Mouse (Mus musculus) midbrain, embryonic 10.5 days (tissue): ENCODE data around the gene Dlk1. TPM values are rescaled to one million over a fixed set of nuclear protein-coding genes. Genes with fewer than 3 reads are reported as not detected.

Source experiments
- DNase-seq: peaks from one replicate; pipeline ENCODE4 v3.0.0-alpha.2; 2017; ENCODE audit warnings: low spot score
- H3K27ac ChIP-seq: fragments of 300-500 bp; sonication (generic); replicated peaks from 2 replicates; pipeline ENCODE4 v1.5.1; 2016; ENCODE audit warnings: mild to moderate bottlenecking
- H3K27me3 ChIP-seq: fragments of 300-500 bp; sonication (generic); 2 replicates; pipeline ENCODE4 v1.6.1; 2016; ENCODE audit warnings: low read depth, mild to moderate bottlenecking; ENCODE audit not compliant: poor library complexity, severe bottlenecking
- H3K36me3 ChIP-seq: fragments of 300-500 bp; sonication (generic); 2 replicates; pipeline ENCODE4 v1.6.1; 2016; ENCODE audit warnings: mild to moderate bottlenecking, moderate library complexity
- H3K4me1 ChIP-seq: fragments of 300-500 bp; sonication (generic); 2 replicates; pipeline ENCODE4 v1.6.1; 2016
- H3K4me3 ChIP-seq: fragments of 300-500 bp; sonication (generic); 2 replicates; pipeline ENCODE4 v1.5.1; 2016; ENCODE audit warnings: mild to moderate bottlenecking, moderate library complexity
- H3K9me3 ChIP-seq: fragments of 300-500 bp; sonication (generic); replicated peaks from 2 replicates; pipeline ENCODE4 v1.6.1; 2016; ENCODE audit warnings: mild to moderate bottlenecking
- WGBS: fragments of 180-500 bp; shearing (Covaris S2); methylation state at CpG from one replicate; pipeline ENCODE4 v1.1.7; 2016; 5-methylcytosine and 5-hydroxymethylcytosine counted together
- polyA plus RNA-seq: library from polyadenylated mRNA; unstranded; fragments of >200 nt; fragmentation: Nextera tagmentation; extraction: Ambion mirVana; gene quantifications from 2 replicates; pipeline ENCODE4 v1.2.1, GENCODE M21; 2016

Dlk1 gene
- polyA plus RNA-seq, 1 experiment from 2014 or later: 107 TPM

GRCm38 (mm10) chr12:109500992-109501391, 48.4 kb downstream of the Dlk1 start:
- Histone ChIP-seq H3K27ac (no peak overlapping the region), H3K4me3 (no peak overlapping the region), H3K36me3 (no peaks in the 10 kb centered on the region), H3K9me3 (no peaks in the 10 kb centered on the region), H3K27me3 (peaks cover 28% of the 10 kb centered on the region), H3K4me1 (peaks cover 39% of the 10 kb centered on the region)
- 70% methylated on average over 4 of the region's 4 CpGs for WGBS
- no peak for DNase-seq

- Histone ChIP-seq H3K4me1 (peaks cover 32% of the 10 kb centered on the region), H3K27me3 (peaks cover 34% of the 10 kb centered on the region), H3K4me3 (no peak overlapping the region), H3K9me3 (no peaks in the 10 kb centered on the region), H3K27ac (no peak overlapping the region), H3K36me3 (no peaks in the 10 kb centered on the region)
- no peak for DNase-seq
- WGBS: 91% methylated on average over 6 of the region's 6 CpGs
Measured at GRCm38 (mm10) chr12:109502360-109503040, 49.9 kb downstream of the Dlk1 start.

- Histone ChIP-seq H3K36me3 (no peaks in the 10 kb centered on the region), H3K9me3 (no peaks in the 10 kb centered on the region), H3K4me3 (no peak overlapping the region), H3K27me3 (peaks cover 79% of the 10 kb centered on the region), H3K27ac (peak overlapping the region; percentile 78; the same call in 1 of the 2 replicates), H3K4me1 (peaks cover 71% of the 10 kb centered on the region)
- 86% methylated on average over 11 of the region's 11 CpGs for WGBS
- DNase-seq: no peak
Measured at GRCm38 (mm10) chr12:109507693-109508092, 55.1 kb downstream of the Dlk1 start.

- H3K9me3 ChIP-seq: no peaks in the 10 kb centered on the region
Measured at GRCm38 (mm10) chr12:109508495-109509454, 56.2 kb downstream of the Dlk1 start.

GRCm38 (mm10) chr12:109509531-109510137, 57.0 kb downstream of the Dlk1 start:
- peak overlapping the region; percentile 78 for H3K27ac ChIP-seq
- DNase-seq: peak; percentile 39
- 19% methylated on average over 9 of the region's 9 CpGs for WGBS
- 0 out of 2 replicates have a peak overlapping the region, but pooled peaks have one; percentile 16 for H3K4me3 ChIP-seq
- no peaks in the 10 kb centered on the region for H3K36me3 ChIP-seq
- H3K4me1 ChIP-seq: peaks cover 75% of the 10 kb centered on the region
- peaks cover 81% of the 10 kb centered on the region for H3K27me3 ChIP-seq
- no peaks in the 10 kb centered on the region for H3K9me3 ChIP-seq

More at GRCm38 (mm10) chr12:109508495-109509454, 56.2 kb downstream of the Dlk1 start:
- WGBS: 29% methylated on average over 20 of the region's 20 CpGs
- DNase-seq: peak; percentile 23
- peaks cover 76% of the 10 kb centered on the region for H3K27me3 ChIP-seq
- H3K4me3 ChIP-seq: 0 out of 2 replicates have a peak overlapping the region, but pooled peaks have one; percentile 16
- H3K27ac ChIP-seq: peak overlapping the region; percentile 78
- H3K36me3 ChIP-seq: no peaks in the 10 kb centered on the region
- H3K4me1 ChIP-seq: peaks cover 81% of the 10 kb centered on the region

GRCm38 (mm10) chr12:109510247-109510646, 57.6 kb downstream of the Dlk1 start:
- Histone ChIP-seq H3K9me3 (no peaks in the 10 kb centered on the region), H3K36me3 (no peaks in the 10 kb centered on the region), H3K4me1 (peaks cover 72% of the 10 kb centered on the region), H3K4me3 (no peak overlapping the region), H3K27ac (peak overlapping the region; percentile 78), H3K27me3 (peaks cover 87% of the 10 kb centered on the region)
- WGBS: 92% methylated on average over 8 of the region's 8 CpGs
- no peak for DNase-seq

GRCm38 (mm10) chr12:109511456-109511855, 58.8 kb downstream of the Dlk1 start:
- Histone ChIP-seq H3K36me3 (no peaks in the 10 kb centered on the region), H3K9me3 (no peaks in the 10 kb centered on the region), H3K27ac (peak overlapping the region; percentile 34; the same call in 1 of the 2 replicates), H3K27me3 (peaks cover 82% of the 10 kb centered on the region), H3K4me3 (no peak overlapping the region), H3K4me1 (peaks cover 72% of the 10 kb centered on the region)
- WGBS: 92% methylated on average over 8 of the region's 8 CpGs
- no peak for DNase-seq

- no peaks in the 10 kb centered on the region for H3K36me3 ChIP-seq
- peaks cover 81% of the 10 kb centered on the region for H3K4me1 ChIP-seq
- H3K27me3 ChIP-seq: peaks cover 76% of the 10 kb centered on the region
- H3K9me3 ChIP-seq: no peaks in the 10 kb centered on the region
- peak; percentile 27 for DNase-seq
- peak overlapping the region; percentile 57 for H3K27ac ChIP-seq
- H3K4me3 ChIP-seq: no peak overlapping the region
- WGBS: 30% methylated on average over 13 of the region's 13 CpGs
Measured at GRCm38 (mm10) chr12:109512151-109512907, 59.7 kb downstream of the Dlk1 start.

Other genes starting within 250 kb of the Dlk1 start
- gene Rtl1, start 147.5 kb downstream of the Dlk1 start, polyA plus RNA-seq: 0.53 and 0.89 TPM in 2 replicates